Comparison of ENCODE assay signal across 14 mouse cellular contexts in genomic region chr5:149067501-149067961, GRCm38 (mm10).
DNase-seq lines count a peak whose midpoint lies in the region; ATAC-seq and TF ChIP-seq lines count a peak whose summit lies in the region.
"Had no signal": no experiment of that assay in that cellular context is flagged by ENCODE, and none has a peak within 500 bp of the region (broad histone marks: within the 10 kb centered on the region; RNA-seq: fewer than 3 reads in every experiment).

No protein-coding gene starts in this region.

- no peak for ATAC-seq in intestine, postnatal 0 days
- no peak for ATAC-seq in intestine, embryonic 15.5 days
- peak; percentile 51 for ATAC-seq in G1E (ENCODE audit: extremely low read depth, insufficient number of reproducible peaks, low FRiP score, poor library complexity, severe bottlenecking)
- peak; percentile 72; the same call in 1 of the 2 replicates for ATAC-seq in heart, postnatal 0 days (ENCODE audit: insufficient read depth, low read depth)
- ATAC-seq in megakaryocyte-erythroid progenitor cell, adult 5-6 weeks (replicated peaks; ENCODE audit: low FRiP score, low TSS enrichment, poor library complexity, severe bottlenecking) = peak; percentile 54
- ATAC-seq: midbrain, embryonic 13.5 days had no signal

- 56% methylated on average over 8 of the region's 8 CpGs for WGBS in intestine, postnatal 0 days
- 65% methylated on average over 8 of the region's 8 CpGs for WGBS in intestine, embryonic 15.5 days
- WGBS in heart, postnatal 0 days = 29% methylated on average over 8 of the region's 8 CpGs

- no peaks in the 10 kb centered on the region for H3K27me3 ChIP-seq in intestine, postnatal 0 days (replicated peaks; ENCODE audit: control insufficient read depth, insufficient read depth, low read length)
- H3K27me3 ChIP-seq in intestine, embryonic 15.5 days (replicated peaks) = no peaks in the 10 kb centered on the region
- H3K27me3 ChIP-seq in G1E (ENCODE audit: insufficient read depth, low read length) = no peaks in the 10 kb centered on the region
- no peaks in the 10 kb centered on the region for H3K27me3 ChIP-seq in heart, postnatal 0 days (ENCODE audit: control insufficient read depth, insufficient read depth, low read length)
- H3K27me3 ChIP-seq: hindbrain, embryonic 15.5 days; midbrain, embryonic 13.5 days; neural tube, embryonic 15.5 days had no signal

- no peak for TF ChIP-seq EP300 in heart, postnatal 0 days (IDR thresholded peaks at IDR 0.05; ENCODE audit: low read depth)

- H3K27ac ChIP-seq in intestine, postnatal 0 days (ENCODE audit: low read depth, low read length) = no peak overlapping the region
- H3K27ac ChIP-seq in intestine, embryonic 15.5 days = no peak overlapping the region
- H3K27ac ChIP-seq in heart, postnatal 0 days (ENCODE audit: low read depth) = peak overlapping the region; percentile 47
- H3K27ac ChIP-seq: hindbrain, embryonic 15.5 days; midbrain, embryonic 13.5 days; neural tube, embryonic 15.5 days had no signal

- no peak for TF ChIP-seq CTCF in intestine, postnatal 0 days (IDR thresholded peaks at IDR 0.05; ENCODE audit: low read depth)
- no peak for TF ChIP-seq CTCF in G1E (IDR thresholded peaks at IDR 0.05; ENCODE audit: low read depth, low read length)
- no peak for TF ChIP-seq CTCF in heart, postnatal 0 days (IDR thresholded peaks at IDR 0.05; ENCODE audit: low read depth)

- no peak overlapping the region for H3K9ac ChIP-seq in intestine, postnatal 0 days (ENCODE audit: low read depth, low read length)
- no peak overlapping the region for H3K9ac ChIP-seq in intestine, embryonic 15.5 days
- no peak overlapping the region for H3K9ac ChIP-seq in heart, postnatal 0 days (replicated peaks; ENCODE audit: low read depth, low read length)
- H3K9ac ChIP-seq: hindbrain, embryonic 15.5 days; midbrain, embryonic 13.5 days; neural tube, embryonic 15.5 days had no signal

- H3K9me3 ChIP-seq in intestine, postnatal 0 days (ENCODE audit: control insufficient read depth) = no peaks in the 10 kb centered on the region
- H3K9me3 ChIP-seq in intestine, embryonic 15.5 days = no peaks in the 10 kb centered on the region
- no peaks in the 10 kb centered on the region for H3K9me3 ChIP-seq in G1E (replicated peaks)
- H3K9me3 ChIP-seq in heart, postnatal 0 days (replicated peaks; ENCODE audit: control insufficient read depth, low read length) = no peaks in the 10 kb centered on the region
- H3K9me3 ChIP-seq: hindbrain, embryonic 15.5 days; midbrain, embryonic 13.5 days; neural tube, embryonic 15.5 days had no signal

- DNase-seq in G1E (ENCODE audit: low spot score) = peak; percentile 25
- DNase-seq in heart, postnatal 0 days (ENCODE audit: low spot score) = peak; percentile 41
- DNase-seq in left cerebral cortex, adult 11 months (ENCODE audit: low spot score) = no peak
- no peak for DNase-seq in adrenal gland, adult 18-20 months (ENCODE audit: low spot score in 2 of 2)
- no peak for DNase-seq in cerebellum, adult 9-10 months
- DNase-seq: adrenal gland, postnatal 14 days; cerebellum, postnatal 10 days; layer of hippocampus, adult 9-11 months had no signal

- H3K4me2 ChIP-seq in intestine, postnatal 0 days (replicated peaks; ENCODE audit: low read depth) = peak overlapping the region; percentile 30; the same call in 1 of the 2 replicates
- no peak overlapping the region for H3K4me2 ChIP-seq in intestine, embryonic 15.5 days (replicated peaks)
- H3K4me2 ChIP-seq in heart, postnatal 0 days (ENCODE audit: low read depth, low read length) = peak overlapping the region; percentile 41
- H3K4me2 ChIP-seq: hindbrain, embryonic 15.5 days; midbrain, embryonic 13.5 days; neural tube, embryonic 15.5 days had no signal

- no peak overlapping the region for H3K4me3 ChIP-seq in intestine, postnatal 0 days (ENCODE audit: low read depth, low read length)
- no peak overlapping the region for H3K4me3 ChIP-seq in intestine, embryonic 15.5 days (replicated peaks)
- peak overlapping the region; percentile 66; the same call in 1 of the 2 replicates for H3K4me3 ChIP-seq in G1E (ENCODE audit: low read depth, low read length)
- H3K4me3 ChIP-seq in heart, postnatal 0 days (ENCODE audit: low read depth, low read length) = no peak overlapping the region
- H3K4me3 ChIP-seq: hindbrain, embryonic 15.5 days; midbrain, embryonic 13.5 days; neural tube, embryonic 15.5 days had no signal

- no peaks in the 10 kb centered on the region for H3K36me3 ChIP-seq in intestine, postnatal 0 days (ENCODE audit: control insufficient read depth, insufficient read depth)
- H3K36me3 ChIP-seq in intestine, embryonic 15.5 days = no peaks in the 10 kb centered on the region
- H3K36me3 ChIP-seq in G1E (replicated peaks) = no peaks in the 10 kb centered on the region
- H3K36me3 ChIP-seq in heart, postnatal 0 days (replicated peaks; ENCODE audit: control insufficient read depth, insufficient read depth, low read length) = no peaks in the 10 kb centered on the region
- H3K36me3 ChIP-seq: hindbrain, embryonic 15.5 days; midbrain, embryonic 13.5 days; neural tube, embryonic 15.5 days had no signal

- no peaks in the 10 kb centered on the region for H3K4me1 ChIP-seq in intestine, postnatal 0 days (replicated peaks; ENCODE audit: control insufficient read depth, insufficient read depth, low read length)
- no peaks in the 10 kb centered on the region for H3K4me1 ChIP-seq in intestine, embryonic 15.5 days (replicated peaks)
- peaks cover 30% of the 10 kb centered on the region for H3K4me1 ChIP-seq in G1E (ENCODE audit: insufficient read depth, low read depth, low read length)
- peaks cover 7% of the 10 kb centered on the region; the same call in 1 of the 2 replicates for H3K4me1 ChIP-seq in heart, postnatal 0 days (ENCODE audit: control insufficient read depth, insufficient read depth)
- H3K4me1 ChIP-seq: hindbrain, embryonic 15.5 days; midbrain, embryonic 13.5 days; neural tube, embryonic 15.5 days had no signal

Comparison
In these comparisons a context has a peak if more than half of its experiments do, and no peak if none do; other contexts are left out.
1. ATAC-seq: peak in G1E (single experiment), heart, postnatal 0 days (single experiment) and megakaryocyte-erythroid progenitor cell, adult 5-6 weeks (single experiment); none in intestine, postnatal 0 days (single experiment) and intestine, embryonic 15.5 days (single experiment).
2. DNase-seq: peak in G1E (single experiment) and heart, postnatal 0 days (single experiment); none in left cerebral cortex, adult 11 months (single experiment), adrenal gland, adult 18-20 months (0 of 2) and cerebellum, adult 9-10 months (single experiment).